Mouse (Mus musculus): ENCODE results near the gene Ankdd1b. TPM values are rescaled to one million over a fixed set of nuclear protein-coding genes. Genes with fewer than 3 reads are reported as not detected.

Gene Ankdd1b
- polyA plus RNA-seq, 2 experiments, result 0.30 TPM; not detected in 1

GRCm38 (mm10) chr13:96426044-96426443 is 45.0 kb downstream of the Ankdd1b start:
- Histone ChIP-seq H3K4me1 (ENCODE audit: control insufficient read depth, insufficient read depth, low read length) (no peaks in the 10 kb centered on the region), H3K9me3 (ENCODE audit: control insufficient read depth, low read length) (no peaks in the 10 kb centered on the region), H3K36me3 (ENCODE audit: control insufficient read depth, insufficient read depth, low read length) (no peaks in the 10 kb centered on the region), H3K27ac (replicated peaks; ENCODE audit: low read depth, low read length) (no peak overlapping the region), H3K4me2 (replicated peaks; ENCODE audit: low read depth, low read length, severe bottlenecking) (no peak overlapping the region), H3K27me3 (ENCODE audit: control insufficient read depth, insufficient read depth, low read length) (no peaks in the 10 kb centered on the region), H3K9ac (ENCODE audit: low read depth, low read length, severe bottlenecking) (no peak overlapping the region), H3K4me3 (replicated peaks; ENCODE audit: low read length) (no peak overlapping the region)
- WGBS, result 39% methylated on average over 3 of the region's 3 CpGs
- DNase-seq (ENCODE audit: low spot score) (no peak), ATAC-seq (ENCODE audit: low FRiP score, low read depth) (no peak)
- no peak for TF ChIP-seq POLR2A (IDR thresholded peaks at IDR 0.05; ENCODE audit: borderline replicate concordance, extremely low read depth, insufficient read depth, insufficient read length)

GRCm38 (mm10) chr13:96424496-96425274 is 46.3 kb downstream of the Ankdd1b start:
- H3K27me3 ChIP-seq (ENCODE audit: control insufficient read depth, insufficient read depth, low read length), result no peaks in the 10 kb centered on the region
- WGBS, result 88% methylated on average over 12 of the region's 12 CpGs
- TF ChIP-seq POLR2A (IDR thresholded peaks at IDR 0.05; ENCODE audit: borderline replicate concordance, extremely low read depth, insufficient read depth, insufficient read length), result no peak
- no peak overlapping the region for H3K4me3 ChIP-seq (replicated peaks; ENCODE audit: low read length)
- ATAC-seq (ENCODE audit: low FRiP score, low read depth), result no peak
- H3K9me3 ChIP-seq (ENCODE audit: control insufficient read depth, low read length), result no peaks in the 10 kb centered on the region
- no peaks in the 10 kb centered on the region for H3K4me1 ChIP-seq (ENCODE audit: control insufficient read depth, insufficient read depth, low read length)
- H3K27ac ChIP-seq (replicated peaks; ENCODE audit: low read depth, low read length), result no peak overlapping the region
- no peaks in the 10 kb centered on the region for H3K36me3 ChIP-seq (ENCODE audit: control insufficient read depth, insufficient read depth, low read length)
- H3K4me2 ChIP-seq (replicated peaks; ENCODE audit: low read depth, low read length, severe bottlenecking), result no peak overlapping the region
- H3K9ac ChIP-seq (ENCODE audit: low read depth, low read length, severe bottlenecking), result no peak overlapping the region
- DNase-seq (ENCODE audit: low spot score), result no peak

DNA sequence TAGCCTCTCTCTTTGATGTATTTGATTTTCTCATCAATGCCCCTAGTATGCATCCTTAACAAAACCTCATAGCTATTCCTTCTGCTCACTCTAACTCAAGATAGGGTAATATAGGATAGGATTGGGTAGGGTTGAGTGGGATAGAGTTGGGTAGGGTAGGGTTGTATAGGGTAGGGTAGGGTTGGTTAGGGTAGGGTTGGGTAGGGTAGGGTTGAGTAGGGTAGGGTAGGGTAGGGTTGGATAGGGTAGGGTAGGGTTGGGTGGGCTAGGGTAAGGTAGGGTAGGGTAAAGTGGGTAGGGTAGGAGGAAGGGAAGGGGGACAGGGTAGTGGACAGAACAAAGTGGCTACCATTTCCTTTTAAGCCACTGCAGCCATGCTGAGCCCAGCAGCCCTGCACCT is 49.8 kb downstream of the Ankdd1b start:
- DNase-seq (ENCODE audit: low spot score), result no peak

GRCm38 (mm10) chr13:96418487-96418886 is 52.5 kb downstream of the Ankdd1b start:
- no peaks in the 10 kb centered on the region for H3K4me1 ChIP-seq (ENCODE audit: control insufficient read depth, insufficient read depth, low read length)
- peaks cover 38% of the 10 kb centered on the region for H3K36me3 ChIP-seq (ENCODE audit: control insufficient read depth, insufficient read depth, low read length)
- no peak overlapping the region for H3K27ac ChIP-seq (replicated peaks; ENCODE audit: low read depth, low read length)
- H3K27me3 ChIP-seq (ENCODE audit: control insufficient read depth, insufficient read depth, low read length), result no peaks in the 10 kb centered on the region
- H3K4me2 ChIP-seq (replicated peaks; ENCODE audit: low read depth, low read length, severe bottlenecking), result no peak overlapping the region
- DNase-seq (ENCODE audit: low spot score) (no peak), ATAC-seq (ENCODE audit: low FRiP score, low read depth) (no peak)
- TF ChIP-seq POLR2A (IDR thresholded peaks at IDR 0.05; ENCODE audit: borderline replicate concordance, extremely low read depth, insufficient read depth, insufficient read length), result no peak
- 92% methylated on average over 4 of the region's 4 CpGs for WGBS
- no peaks in the 10 kb centered on the region for H3K9me3 ChIP-seq (ENCODE audit: control insufficient read depth, low read length)
- H3K9ac ChIP-seq (ENCODE audit: low read depth, low read length, severe bottlenecking), result no peak overlapping the region
- no peak overlapping the region for H3K4me3 ChIP-seq (replicated peaks; ENCODE audit: low read length)

More for the DNA sequence above, 49.8 kb downstream of the Ankdd1b start:
- H3K4me3 ChIP-seq (replicated peaks; ENCODE audit: low read length), result no peak overlapping the region
- no peak for TF ChIP-seq POLR2A (IDR thresholded peaks at IDR 0.05; ENCODE audit: borderline replicate concordance, extremely low read depth, insufficient read depth, insufficient read length)
- H3K4me2 ChIP-seq (replicated peaks; ENCODE audit: low read depth, low read length, severe bottlenecking), result no peak overlapping the region
- no peak for ATAC-seq (ENCODE audit: low FRiP score, low read depth)
- H3K27ac ChIP-seq (replicated peaks; ENCODE audit: low read depth, low read length), result no peak overlapping the region
- H3K9me3 ChIP-seq (ENCODE audit: control insufficient read depth, low read length), result no peaks in the 10 kb centered on the region
- H3K36me3 ChIP-seq (ENCODE audit: control insufficient read depth, insufficient read depth, low read length), result peaks cover 12% of the 10 kb centered on the region; the same call in 1 of the 2 replicates
- no peak overlapping the region for H3K9ac ChIP-seq (ENCODE audit: low read depth, low read length, severe bottlenecking)
- no peaks in the 10 kb centered on the region for H3K27me3 ChIP-seq (ENCODE audit: control insufficient read depth, insufficient read depth, low read length)
- H3K4me1 ChIP-seq (ENCODE audit: control insufficient read depth, insufficient read depth, low read length), result no peaks in the 10 kb centered on the region

DNA sequence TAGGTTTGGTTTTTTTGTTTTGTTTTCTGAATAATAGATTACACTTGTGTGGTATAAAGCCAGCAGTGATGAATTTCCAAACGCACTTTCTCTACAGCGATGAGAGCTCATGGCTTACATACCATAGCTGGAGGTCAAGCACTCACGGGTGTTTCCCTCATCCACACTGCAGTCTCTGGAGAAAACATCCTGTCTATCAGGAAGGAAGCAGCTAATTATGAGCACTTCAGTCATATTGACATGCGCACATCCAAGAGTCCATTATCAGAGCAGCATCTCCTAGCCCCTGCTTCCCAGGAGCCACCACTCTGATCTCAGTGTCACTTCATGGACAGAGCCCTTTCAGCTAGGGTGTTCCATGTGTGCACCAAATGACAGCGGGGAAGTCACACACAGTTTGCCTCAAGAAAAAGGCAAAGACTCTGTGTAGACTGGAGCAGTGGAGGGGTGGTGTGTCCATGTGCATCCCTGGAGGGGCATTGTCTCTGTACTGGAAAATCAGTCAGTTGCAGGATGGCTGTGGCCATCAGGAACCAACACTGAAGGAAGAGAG is 53.7 kb downstream of the Ankdd1b start:
- no peak overlapping the region for H3K27ac ChIP-seq (replicated peaks; ENCODE audit: low read depth, low read length)
- H3K36me3 ChIP-seq (ENCODE audit: control insufficient read depth, insufficient read depth, low read length), result peaks cover 39% of the 10 kb centered on the region
- ATAC-seq (ENCODE audit: low FRiP score, low read depth) (no peak), DNase-seq (ENCODE audit: low spot score) (no peak)
- no peaks in the 10 kb centered on the region for H3K27me3 ChIP-seq (ENCODE audit: control insufficient read depth, insufficient read depth, low read length)
- H3K9ac ChIP-seq (ENCODE audit: low read depth, low read length, severe bottlenecking), result no peak overlapping the region
- WGBS, result 90% methylated on average over 5 of the region's 5 CpGs
- TF ChIP-seq POLR2A (IDR thresholded peaks at IDR 0.05; ENCODE audit: borderline replicate concordance, extremely low read depth, insufficient read depth, insufficient read length), result no peak
- H3K4me1 ChIP-seq (ENCODE audit: control insufficient read depth, insufficient read depth, low read length), result no peaks in the 10 kb centered on the region
- H3K4me3 ChIP-seq (replicated peaks; ENCODE audit: low read length), result no peak overlapping the region
- no peaks in the 10 kb centered on the region for H3K9me3 ChIP-seq (ENCODE audit: control insufficient read depth, low read length)
- H3K4me2 ChIP-seq (replicated peaks; ENCODE audit: low read depth, low read length, severe bottlenecking), result no peak overlapping the region

All from limb, embryonic 14.5 days (tissue).